Mouse (Mus musculus) hindlimb bud, embryonic 11.5 days (tissue): ENCODE measurements around the gene Slc35b2.

ENCODE experiments used
- DNase-seq: peaks from one replicate; pipeline ENCODE4 v3.0.0-alpha.2; 2012; ENCODE audit warnings: low read depth, low spot score; ENCODE audit errors: extremely low spot score

The Slc35b2 gene

DNA sequence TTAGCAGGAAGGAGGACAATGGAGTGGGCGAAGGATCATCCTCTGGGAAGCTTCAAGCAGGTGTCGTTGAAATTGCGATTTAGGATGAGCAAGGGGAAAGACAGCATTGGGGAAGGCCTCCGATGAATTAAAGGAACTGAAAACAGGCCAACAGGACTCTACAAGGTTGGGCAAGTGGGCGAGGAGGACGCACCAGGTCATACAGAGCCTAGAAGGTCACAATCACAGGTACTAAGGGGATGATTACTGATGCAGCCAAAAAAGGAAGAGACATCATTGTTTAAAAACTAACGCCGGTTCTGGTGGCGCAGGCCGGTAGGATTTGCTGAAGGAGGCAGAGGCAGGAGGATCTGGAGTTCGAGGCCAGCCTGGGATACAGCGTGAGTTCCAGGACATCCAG is 458 bp upstream of the Slc35b2 start:
- no peak for DNase-seq

DNA sequence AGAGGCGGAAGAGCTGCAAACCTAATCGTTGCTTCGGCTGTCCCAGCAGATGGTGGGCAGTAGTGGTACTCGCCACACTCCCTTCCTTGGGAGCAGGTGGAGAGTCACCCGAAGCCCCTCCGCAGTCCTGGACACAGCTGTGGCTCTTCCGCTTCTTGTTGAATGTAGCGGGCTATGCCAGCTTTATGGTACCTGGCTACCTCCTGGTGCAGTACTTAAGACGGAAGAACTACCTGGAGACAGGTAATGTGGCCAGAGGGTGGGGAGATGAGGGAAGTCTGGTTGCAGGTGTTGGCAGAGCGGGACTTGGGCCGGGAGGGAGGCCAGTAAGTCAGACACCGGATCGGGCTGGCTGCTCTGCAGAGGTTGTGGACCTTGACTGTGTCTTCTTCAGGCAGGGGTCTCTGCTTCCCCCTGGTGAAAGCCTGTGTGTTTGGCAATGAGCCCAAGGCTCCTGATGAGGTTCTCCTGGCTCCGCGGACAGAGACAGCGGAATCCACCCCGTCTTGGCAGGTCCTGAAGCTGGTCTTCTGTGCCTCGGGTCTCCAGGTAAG is 934 bp downstream of the Slc35b2 start:
- DNase-seq, result no peak

DNA sequence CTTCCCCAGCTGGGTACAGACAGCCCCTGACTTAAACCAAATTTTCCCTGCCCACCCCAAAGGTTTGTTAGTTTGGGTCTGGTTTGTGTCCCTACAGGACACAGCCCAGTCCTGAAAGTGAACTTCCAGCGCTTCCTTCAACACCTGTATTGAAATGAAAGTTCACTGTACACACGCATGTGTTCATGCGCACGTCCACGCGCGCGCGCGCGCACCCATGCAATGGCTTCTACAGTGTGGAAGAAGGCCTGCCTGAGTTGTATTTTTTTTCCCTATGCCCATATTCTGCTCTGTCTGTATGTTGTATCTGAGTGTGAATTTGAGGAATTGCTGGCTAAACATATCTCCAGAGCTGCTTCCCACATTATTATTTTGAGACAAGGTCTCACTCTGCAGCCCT is 1.4 kb downstream of the Slc35b2 start:
- no peak for DNase-seq

DNA sequence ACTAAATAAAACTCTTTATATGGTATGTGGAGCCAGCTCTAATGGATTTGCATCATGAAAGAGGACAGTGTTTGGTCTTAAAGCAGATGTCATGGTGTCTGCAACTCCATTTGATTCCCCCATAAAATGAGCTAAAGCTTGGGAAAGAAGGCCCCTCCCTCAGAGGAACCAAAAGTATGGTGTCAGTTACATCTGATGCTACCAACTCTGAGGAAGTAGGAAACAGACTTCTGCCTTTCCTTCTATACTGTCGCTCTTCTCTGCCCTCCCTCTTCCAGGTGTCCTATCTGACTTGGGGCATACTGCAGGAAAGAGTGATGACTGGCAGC is 2.3 kb downstream of the Slc35b2 start:
- DNase-seq, result no peak

DNA sequence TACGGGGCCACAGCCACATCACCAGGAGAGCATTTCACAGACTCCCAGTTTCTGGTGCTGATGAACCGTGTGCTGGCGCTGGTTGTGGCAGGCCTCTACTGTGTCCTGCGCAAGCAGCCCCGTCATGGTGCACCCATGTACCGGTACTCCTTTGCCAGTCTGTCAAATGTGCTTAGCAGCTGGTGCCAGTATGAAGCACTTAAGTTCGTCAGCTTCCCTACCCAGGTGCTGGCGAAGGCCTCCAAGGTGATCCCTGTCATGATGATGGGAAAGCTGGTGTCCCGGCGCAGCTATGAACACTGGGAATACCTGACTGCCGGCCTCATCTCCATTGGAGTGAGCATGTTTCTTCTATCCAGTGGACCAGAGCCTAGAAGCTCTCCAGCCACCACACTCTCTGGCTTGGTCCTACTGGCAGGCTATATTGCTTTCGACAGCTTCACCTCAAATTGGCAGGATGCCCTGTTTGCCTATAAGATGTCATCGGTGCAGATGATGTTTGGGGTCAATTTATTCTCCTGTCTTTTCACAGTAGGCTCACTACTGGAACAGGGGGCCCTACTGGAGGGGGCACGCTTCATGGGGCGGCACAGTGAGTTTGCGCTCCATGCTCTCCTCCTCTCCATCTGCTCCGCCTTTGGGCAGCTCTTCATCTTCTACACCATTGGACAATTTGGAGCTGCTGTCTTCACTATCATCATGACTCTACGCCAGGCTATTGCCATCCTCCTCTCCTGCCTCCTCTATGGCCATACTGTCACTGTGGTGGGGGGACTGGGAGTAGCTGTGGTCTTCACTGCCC is 2.9 kb downstream of the Slc35b2 start:
- no peak for DNase-seq

DNA sequence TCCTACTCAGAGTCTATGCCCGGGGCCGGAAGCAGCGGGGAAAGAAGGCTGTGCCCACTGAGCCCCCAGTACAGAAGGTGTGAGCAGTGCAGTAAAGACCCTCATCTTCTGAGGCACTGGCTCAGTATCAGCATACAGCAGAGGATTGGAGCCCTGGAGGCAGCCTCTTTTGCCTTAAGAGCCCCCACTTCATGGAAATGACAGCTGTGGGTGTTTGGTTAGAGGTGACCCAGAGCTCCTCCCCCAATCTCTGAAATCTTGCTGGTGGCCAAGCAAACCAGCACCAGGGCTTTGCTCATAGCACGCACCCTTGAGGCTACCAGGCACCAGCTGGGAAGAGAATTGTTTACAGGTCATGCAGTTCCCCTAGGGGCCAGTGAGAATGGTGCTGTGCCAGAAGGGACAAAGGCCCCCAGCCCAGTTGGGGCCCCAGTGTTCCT is 3.5 kb downstream of the Slc35b2 start:
- DNase-seq, result no peak

DNA sequence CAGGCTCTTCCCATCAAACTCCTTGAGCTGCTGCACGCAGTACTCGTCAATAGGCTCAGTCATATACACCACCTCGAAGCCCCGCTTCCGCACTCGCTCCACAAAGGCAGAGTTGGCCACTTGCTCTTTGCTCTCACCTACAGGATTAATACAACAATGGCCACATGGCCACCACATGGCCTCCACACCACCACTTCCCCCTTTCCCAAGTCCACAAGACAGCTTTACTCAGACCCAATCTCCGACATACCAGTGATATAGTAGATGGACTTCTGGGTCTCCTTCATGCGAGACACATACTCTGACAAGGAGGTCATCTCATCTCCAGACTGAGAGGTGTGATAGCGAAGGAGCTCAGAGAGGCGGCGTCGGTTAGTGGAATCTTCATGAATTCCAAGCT is 5.3 kb downstream of the Slc35b2 start:
- DNase-seq, result no peak

DNA sequence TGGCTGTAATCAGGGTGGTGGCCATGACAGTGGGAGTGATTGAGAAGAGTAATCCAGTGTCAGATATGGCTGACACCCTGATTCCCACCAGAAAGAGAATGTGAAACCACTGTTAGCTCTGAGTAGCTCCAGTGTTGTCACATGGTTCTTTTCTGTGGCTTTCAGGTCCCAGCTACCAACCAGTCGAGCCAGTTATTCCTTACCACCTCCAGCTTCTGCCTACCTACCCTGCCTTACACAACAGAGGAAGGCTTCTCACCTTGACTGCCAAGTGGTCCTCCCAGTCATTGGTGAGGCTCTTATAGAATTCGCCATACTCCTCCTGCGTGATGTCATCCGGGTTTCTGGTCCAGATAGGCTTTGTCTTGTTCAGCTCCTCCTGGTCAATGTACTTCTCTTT is 6.3 kb downstream of the Slc35b2 start:
- no peak for DNase-seq

DNA sequence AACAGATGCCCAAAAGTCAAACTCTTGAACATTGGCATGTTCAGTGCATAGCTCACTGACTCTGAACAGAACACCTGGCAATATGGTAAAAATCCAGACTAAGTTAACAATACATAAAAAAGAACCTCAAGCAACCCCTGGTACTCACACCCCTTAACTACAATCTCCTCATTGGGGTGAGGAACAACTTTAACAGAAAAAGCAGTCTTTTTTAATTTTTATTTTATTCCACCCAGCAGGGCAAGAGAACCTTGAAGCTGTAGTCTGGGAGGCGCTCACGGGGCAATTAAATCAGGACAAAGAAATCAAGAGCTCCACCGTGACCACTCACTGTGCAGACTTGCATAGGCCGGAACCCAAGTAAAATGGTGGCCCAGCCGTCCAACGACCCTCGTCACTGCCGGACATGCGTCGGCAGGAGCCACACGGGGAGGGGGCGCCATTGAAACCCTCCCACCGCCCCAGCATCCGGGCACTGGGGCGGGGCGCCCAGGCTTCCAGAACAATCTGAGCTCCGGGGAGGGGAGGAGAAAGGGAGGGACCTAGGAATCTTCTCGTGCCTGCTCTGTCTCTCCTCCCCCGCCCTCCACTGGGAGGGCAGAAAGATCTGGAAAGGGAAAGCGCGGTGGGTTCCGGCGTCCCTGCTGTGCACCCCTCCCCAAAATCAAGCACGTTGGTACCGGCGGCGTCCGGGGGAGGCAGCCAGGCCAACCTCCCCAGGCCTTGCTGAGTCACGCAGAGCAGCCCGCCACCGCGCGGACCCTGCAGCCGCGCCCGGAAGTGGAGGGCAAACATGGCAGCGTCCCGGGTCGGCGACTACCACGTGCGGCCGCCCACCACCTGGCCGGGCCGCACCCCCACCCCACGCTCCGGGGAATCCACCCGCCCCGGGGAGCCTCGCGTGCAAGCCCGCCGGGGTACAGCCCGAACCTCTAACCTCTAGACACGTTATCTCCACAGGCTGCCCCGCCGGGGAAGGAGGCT is 8.7 kb downstream of the Slc35b2 start:
- DNase-seq, result no peak

DNA sequence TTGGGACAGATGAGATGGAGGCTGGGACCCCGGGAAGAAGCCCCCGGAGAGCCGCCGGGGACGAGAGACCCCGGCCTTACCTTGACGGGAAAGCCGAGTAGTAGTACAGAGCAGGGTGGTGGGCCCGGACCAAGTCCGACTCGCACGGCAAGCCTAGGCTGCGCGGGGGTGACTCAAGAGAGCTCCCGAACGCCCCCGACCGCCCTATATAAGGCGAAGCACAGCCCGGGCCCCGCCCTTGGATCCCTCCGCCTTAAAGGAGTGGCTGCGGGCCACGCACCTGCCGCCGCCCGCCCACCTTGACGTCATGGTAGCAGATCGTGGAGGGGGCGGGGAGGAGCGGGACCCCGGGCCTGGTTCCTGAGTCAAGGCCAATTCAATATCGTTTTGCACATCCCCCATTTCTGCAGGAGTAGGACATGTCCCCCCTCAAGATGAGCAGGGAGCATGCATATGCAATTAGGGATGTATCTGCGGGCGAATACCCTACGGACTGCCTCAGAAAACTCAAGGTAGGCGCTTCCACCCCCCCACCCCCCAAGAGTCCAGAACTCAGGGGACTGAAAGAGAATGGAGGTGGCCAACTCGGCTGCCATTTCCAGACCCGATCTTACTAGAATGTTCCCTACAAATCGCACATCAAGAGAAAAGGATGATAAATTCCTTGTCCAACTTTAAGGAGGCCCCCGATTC is 9.6 kb downstream of the Slc35b2 start, which contains the start of gene Hsp90ab1:
Hsp90ab1 (minus strand) TSS at position 185 of the 693 bp plus-strand sequence.
- DNase-seq, result peak; percentile 80

DNA sequence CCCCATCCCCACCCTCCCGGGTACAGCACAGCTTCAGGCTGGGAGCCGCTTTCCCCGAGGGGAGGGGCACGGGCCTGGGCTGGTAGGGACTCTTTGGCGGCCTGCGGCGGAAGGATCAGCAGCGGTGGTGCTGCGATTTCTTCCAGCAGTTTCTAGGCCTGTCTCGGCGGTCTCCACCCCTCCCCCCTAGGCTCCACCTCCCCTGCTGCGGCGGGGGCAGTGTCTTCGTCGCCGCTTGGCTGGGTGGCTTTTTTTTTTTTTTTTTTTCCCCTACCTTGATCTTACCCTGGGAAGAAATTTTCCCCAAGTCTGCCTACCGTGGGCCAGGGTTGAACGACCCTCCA is 10.1 kb downstream of the Slc35b2 start:
- DNase-seq, result no peak

DNA sequence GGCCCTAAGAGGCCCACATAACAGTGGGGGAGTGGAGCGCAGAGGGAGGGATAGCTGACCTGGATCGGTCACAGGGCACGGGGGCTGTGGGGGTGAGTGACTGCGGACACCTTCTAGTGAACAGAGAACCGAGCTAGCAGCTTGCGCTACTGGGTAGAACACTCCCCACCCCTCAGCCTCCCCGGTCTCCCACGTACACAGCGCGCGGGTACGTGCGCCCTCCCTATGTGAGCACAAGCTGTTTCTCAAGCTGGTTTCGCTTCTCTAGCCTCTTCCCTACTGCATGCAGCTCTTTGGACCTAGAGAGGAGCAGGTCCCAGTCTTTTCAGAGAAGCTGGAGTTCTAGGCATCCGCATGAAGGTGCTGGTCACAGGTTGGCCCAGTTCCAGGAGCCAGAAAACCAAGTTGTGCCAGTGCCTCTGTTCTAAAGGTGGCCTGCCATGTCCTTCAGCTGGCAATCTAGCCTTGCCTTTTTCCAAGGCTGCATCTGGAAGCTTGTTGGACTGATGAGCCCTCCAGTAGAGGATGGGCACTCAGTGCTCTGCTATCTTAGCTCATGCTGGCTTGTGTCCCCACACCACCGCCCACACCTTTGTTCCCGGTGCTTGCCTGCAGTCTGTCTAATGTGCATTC is 10.6 kb downstream of the Slc35b2 start:
- no peak for DNase-seq

DNA sequence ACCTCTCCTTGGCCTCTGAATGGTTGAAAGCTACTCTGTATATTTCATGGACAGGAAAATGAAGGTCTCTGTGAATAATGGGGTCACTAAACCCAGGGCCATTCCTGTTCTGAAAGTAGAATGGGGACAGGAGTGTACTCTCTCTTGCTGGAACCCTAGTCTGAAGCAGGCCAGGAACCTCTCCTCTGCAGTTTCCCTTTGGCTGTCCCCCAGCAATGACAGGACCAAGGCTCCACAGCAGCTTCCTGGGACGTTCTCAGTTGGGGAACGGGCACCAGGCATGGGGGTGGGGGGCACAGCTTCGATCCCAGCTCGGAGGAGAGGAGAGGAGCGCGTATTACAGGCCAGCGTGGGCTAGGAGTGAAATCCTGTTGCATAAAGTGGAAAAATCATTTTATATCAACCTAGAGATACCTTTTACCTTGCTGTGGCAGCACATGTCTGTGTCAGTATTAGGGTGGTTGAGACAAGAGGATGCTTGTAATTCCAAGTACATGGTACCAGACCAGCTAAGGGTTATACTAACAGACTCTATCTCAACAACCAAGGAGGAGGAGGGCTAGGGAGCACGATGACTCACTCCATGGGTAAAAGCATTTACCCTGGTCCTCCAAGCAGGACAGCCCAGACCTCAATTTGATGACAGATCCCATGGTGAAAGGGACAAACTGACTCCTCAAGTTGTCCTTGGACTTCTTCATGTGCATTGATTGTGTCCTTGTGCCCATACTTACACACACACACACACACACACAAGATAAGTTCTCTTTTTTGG is 11.6 kb downstream of the Slc35b2 start:
- no peak for DNase-seq

DNA sequence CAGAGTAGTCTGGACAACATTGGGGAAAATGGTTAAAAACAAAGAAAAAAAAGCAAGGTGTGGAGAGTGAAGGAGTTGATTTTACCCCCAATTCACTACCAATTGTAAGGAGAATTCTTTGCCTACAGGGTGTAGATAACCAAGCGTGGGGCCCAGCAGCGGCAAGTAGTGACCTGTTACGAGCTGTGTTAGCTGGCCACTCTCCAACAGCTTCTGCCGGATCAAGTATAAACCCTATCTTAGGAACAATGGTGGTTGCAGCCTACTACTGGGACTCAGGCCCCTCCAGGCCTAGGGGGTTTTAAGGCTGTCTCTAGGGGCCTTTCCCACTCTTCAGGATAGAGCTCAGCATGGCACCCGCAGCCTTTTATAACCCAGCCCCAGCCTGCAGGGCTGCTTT is 14.6 kb downstream of the Slc35b2 start:
- DNase-seq, result no peak

DNA sequence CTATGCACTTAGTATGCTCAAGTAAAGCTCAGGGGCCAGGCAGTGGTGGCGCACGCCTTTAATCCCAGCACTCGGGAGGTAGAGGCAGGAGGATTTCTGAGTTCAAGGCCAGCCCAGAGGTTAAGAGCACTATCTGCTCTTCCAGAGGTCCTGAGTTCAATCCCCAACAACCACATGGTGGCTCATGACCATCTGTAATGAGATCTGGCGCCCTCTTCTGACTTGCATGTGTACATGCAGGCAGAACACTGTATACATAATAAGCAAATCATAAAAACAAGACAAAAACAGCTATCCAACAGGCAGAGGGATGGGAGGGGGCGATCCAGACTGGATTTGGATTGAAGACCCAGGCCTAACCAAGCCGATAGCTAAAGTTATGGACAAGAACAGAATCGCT is 15.2 kb downstream of the Slc35b2 start:
- DNase-seq, result no peak

DNA sequence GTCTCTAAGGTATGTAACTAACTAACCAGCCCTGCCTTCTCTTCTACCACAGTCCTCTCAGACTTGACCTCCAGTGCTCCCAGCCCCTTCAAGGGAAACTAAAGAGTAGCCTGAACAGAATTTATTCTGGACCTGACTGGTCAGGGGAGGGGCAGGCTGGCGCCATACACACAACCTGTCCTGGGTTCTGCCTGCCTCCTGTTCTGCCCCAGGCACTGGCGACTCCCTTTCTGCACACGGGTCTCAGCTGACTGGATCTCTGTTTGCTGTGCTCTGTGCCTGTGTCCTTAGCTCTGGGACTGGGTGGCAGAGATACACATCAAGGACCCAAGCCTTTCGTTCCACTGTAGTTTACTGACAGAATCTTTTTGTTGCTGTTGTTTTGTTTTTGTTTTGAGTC is 15.9 kb downstream of the Slc35b2 start:
- no peak for DNase-seq

DNA sequence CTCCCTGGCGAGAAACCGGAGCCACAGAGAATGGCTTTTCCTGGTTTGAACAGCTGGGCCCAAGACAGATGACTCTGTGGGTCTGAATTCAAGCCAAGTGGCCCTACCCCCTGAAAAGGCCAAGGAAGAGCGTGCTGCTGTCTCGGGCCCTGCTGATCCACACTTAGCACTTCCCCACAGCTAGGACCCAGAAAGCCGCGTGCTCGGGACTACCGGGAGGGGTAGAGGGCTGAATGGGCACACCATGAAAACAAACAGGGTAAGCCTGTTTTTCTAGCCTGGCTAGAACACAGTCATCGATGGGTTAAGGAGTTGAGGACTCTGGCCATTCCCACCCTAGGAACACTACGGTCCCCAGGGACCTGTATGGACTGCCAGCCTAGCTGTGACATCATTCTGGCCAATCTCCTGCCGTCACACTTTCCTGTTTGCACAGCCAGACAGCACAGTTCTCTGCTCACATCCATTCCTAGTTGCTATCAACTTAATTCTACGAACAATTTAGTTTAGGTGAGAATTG is 17.3 kb downstream of the Slc35b2 start:
- DNase-seq, result no peak

DNA sequence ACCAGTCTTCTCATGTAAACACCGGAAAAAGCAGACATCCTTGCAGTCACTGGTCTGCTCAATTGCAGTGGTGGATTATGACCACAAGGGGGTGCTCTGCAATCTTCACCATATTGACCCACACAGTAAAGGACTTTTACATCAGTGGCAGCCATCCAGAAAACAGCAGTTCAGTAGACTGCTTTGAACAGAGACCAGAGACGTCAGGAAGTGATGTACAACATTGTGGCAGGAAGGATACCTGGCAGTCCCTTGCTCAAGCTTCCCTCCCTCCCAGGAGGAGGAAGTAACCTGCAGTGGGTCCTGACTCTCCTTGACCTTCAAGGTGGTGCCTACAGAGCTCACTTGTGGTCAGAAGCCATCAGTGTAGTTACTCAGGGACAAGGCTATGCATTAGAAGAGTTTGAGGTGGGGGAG is 17.9 kb downstream of the Slc35b2 start:
- DNase-seq, result no peak

DNA sequence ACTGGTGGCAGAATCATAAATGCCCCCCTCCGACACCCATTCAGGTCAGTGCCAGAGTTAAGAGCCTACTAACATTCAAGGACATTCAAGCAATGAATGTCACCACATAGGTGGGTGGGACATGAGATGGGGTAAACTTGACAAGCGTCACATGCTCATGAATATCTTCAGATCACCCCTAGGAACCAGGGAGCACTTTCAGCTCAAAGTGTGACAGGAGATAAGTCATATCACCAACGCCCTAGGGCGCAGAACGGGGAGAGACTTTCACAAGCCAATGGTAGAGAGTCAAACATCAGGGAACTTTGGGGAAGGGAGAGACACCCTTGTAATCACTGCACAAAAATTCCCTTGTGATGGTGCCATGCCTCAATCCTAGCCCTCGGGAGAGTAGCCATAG is 18.5 kb downstream of the Slc35b2 start:
- no peak for DNase-seq
